Mouse (Mus musculus) CH12.LX (cell line): Measurements from ENCODE around the gene Tnik. TPM values are rescaled to one million over a fixed set of nuclear protein-coding genes. Genes with fewer than 3 reads are reported as not detected.

ENCODE experiments used
- DNase-seq: peaks from one replicate; pipeline ENCODE4 v3.0.0-alpha.2; 2013; ENCODE audit errors: extremely low read depth
- H3K27ac ChIP-seq: 2 replicates; pipeline ENCODE4 v1.5.1; 2012; ENCODE audit warnings: low read depth, mild to moderate bottlenecking, control low read depth, moderate library complexity; ENCODE audit not compliant: insufficient read depth
- H3K27me3 ChIP-seq: replicated peaks from 2 replicates; pipeline ENCODE3; 2012; ENCODE audit warnings: inconsistent platforms
- H3K36me3 ChIP-seq, 2 experiments: replicated peaks in 1 of 2; 2 replicates each; pipeline versions ENCODE3 to v1.6.1; 2012; ENCODE audit warnings: inconsistent platforms in 1 of 2, low read length in 1 of 2, mild to moderate bottlenecking in 1 of 2, mixed read lengths in 1 of 2, moderate library complexity in 1 of 2; ENCODE audit not compliant: control insufficient read depth in 1 of 2, insufficient read depth in 1 of 2
- H3K4me1 ChIP-seq, 2 experiments: 2 replicates each; pipeline ENCODE4 v1.6.1; 2012; ENCODE audit warnings: inconsistent platforms in 1 of 2, moderate library complexity in 1 of 2; ENCODE audit not compliant: insufficient read depth in 2 of 2, control insufficient read depth in 1 of 2
- H3K4me2 ChIP-seq: 2 replicates; pipeline ENCODE4 v1.6.1; 2012; ENCODE audit warnings: low read depth, mild to moderate bottlenecking, control low read depth; ENCODE audit not compliant: poor library complexity, insufficient read depth, severe bottlenecking
- H3K4me3 ChIP-seq, 3 experiments: fragments of 150-350 bp in 1 of 3; sonication (generic) in 1 of 3; replicated peaks in 1 of 3; 2 replicates each; pipeline versions ENCODE3 to v1.5.1; 2011 to 2012; ENCODE audit warnings: low read depth in 2 of 3, low read length in 2 of 3, mild to moderate bottlenecking in 2 of 3, moderate library complexity in 2 of 3, control low read depth in 1 of 3, improper control_type of control experiment in 1 of 3, inconsistent platforms in 1 of 3, mixed read lengths in 1 of 3; ENCODE audit not compliant: poor library complexity in 1 of 3
- H3K79me2 ChIP-seq: replicated peaks from 2 replicates; pipeline ENCODE4 v1.6.1; 2012; ENCODE audit warnings: mild to moderate bottlenecking, moderate library complexity; ENCODE audit not compliant: control insufficient read depth, poor library complexity, insufficient read depth, severe bottlenecking; ENCODE audit errors: extremely low read depth
- H3K9ac ChIP-seq: 2 replicates; pipeline ENCODE4 v1.6.1; 2012; ENCODE audit warnings: low read depth, mild to moderate bottlenecking, control low read depth, moderate library complexity; ENCODE audit not compliant: insufficient read depth
- H3K9me3 ChIP-seq: replicated peaks from 2 replicates; pipeline ENCODE3; 2012; ENCODE audit warnings: low read length, inconsistent platforms, mixed read lengths
- CHD2 ChIP-seq: IDR thresholded peaks from 2 replicates; pipeline ENCODE4 v1.6.1; 2011; ENCODE audit warnings: low read length, improper control_type of control experiment
- ELF1 ChIP-seq: IDR thresholded peaks from 2 replicates; pipeline ENCODE4 v1.6.1; 2014; ENCODE audit warnings: low read depth, mild to moderate bottlenecking, inconsistent platforms, low read length, improper control_type of control experiment
- HCFC1 ChIP-seq: IDR thresholded peaks from 2 replicates; pipeline ENCODE4 v1.6.1; 2012; ENCODE audit warnings: low read depth, mild to moderate bottlenecking, inconsistent platforms, low read length, improper control_type of control experiment
- IRF4 ChIP-seq: IDR thresholded peaks from 2 replicates; pipeline ENCODE4 v1.6.1; 2014; ENCODE audit warnings: low read depth, mild to moderate bottlenecking, inconsistent platforms, low read length, improper control_type of control experiment
- JUN ChIP-seq: IDR thresholded peaks from 2 replicates; pipeline ENCODE4 v1.6.1; 2011; ENCODE audit warnings: low read depth, mild to moderate bottlenecking, low read length, improper control_type of control experiment, moderate library complexity; ENCODE audit not compliant: insufficient read depth
- JUND ChIP-seq: conservative IDR thresholded peaks from 2 replicates; pipeline ENCODE4 v1.6.1; 2011; ENCODE audit warnings: low read depth, low read length, improper control_type of control experiment
- KAT2A ChIP-seq: IDR thresholded peaks from 2 replicates; pipeline ENCODE4 v1.6.1; 2012; ENCODE audit warnings: low read length, improper control_type of control experiment, inconsistent platforms; ENCODE audit not compliant: insufficient replicate concordance
- MAFK ChIP-seq: IDR thresholded peaks from 2 replicates; pipeline ENCODE4 v1.6.1; 2011; ENCODE audit warnings: low read length, improper control_type of control experiment; ENCODE audit not compliant: insufficient replicate concordance
- MAZ ChIP-seq: IDR thresholded peaks from 2 replicates; pipeline ENCODE4 v1.6.1; 2012; ENCODE audit warnings: low read depth, mild to moderate bottlenecking, inconsistent platforms, low read length, improper control_type of control experiment, moderate library complexity
- MXI1 ChIP-seq: IDR thresholded peaks from 2 replicates; pipeline ENCODE4 v1.6.1; 2011; ENCODE audit warnings: mild to moderate bottlenecking, low read depth, low read length, improper control_type of control experiment
- NELFE ChIP-seq: IDR thresholded peaks from 2 replicates; pipeline ENCODE4 v1.6.1; 2011; ENCODE audit warnings: low read depth, low read length, improper control_type of control experiment
- POLR2AphosphoS2 ChIP-seq: IDR thresholded peaks from 2 replicates; pipeline ENCODE4 v1.6.1; 2011; ENCODE audit warnings: low read depth, low read length, improper control_type of control experiment
- RAD21 ChIP-seq: IDR thresholded peaks from 2 replicates; pipeline ENCODE4 v1.6.1; 2011; ENCODE audit warnings: low read depth, mild to moderate bottlenecking, low read length, improper control_type of control experiment, moderate library complexity
- SIN3A ChIP-seq: IDR thresholded peaks from 2 replicates; pipeline ENCODE4 v1.6.1; 2012; ENCODE audit warnings: low read length, improper control_type of control experiment, inconsistent platforms
- SMC3 ChIP-seq: IDR thresholded peaks from 2 replicates; pipeline ENCODE4 v1.6.1; 2011; ENCODE audit warnings: low read depth, low read length, improper control_type of control experiment
- TBP ChIP-seq: conservative IDR thresholded peaks from 2 replicates; pipeline ENCODE4 v1.6.1; 2011; ENCODE audit warnings: low read depth, low read length, improper control_type of control experiment
- USF1 ChIP-seq: IDR thresholded peaks from 2 replicates; pipeline ENCODE4 v1.6.1; 2014; ENCODE audit warnings: low read depth, mild to moderate bottlenecking, inconsistent platforms, low read length, improper control_type of control experiment
- USF2 ChIP-seq: conservative IDR thresholded peaks from 2 replicates; pipeline ENCODE4 v1.6.1; 2011; ENCODE audit warnings: low read depth, low read length, improper control_type of control experiment
- ZMIZ1 ChIP-seq: IDR thresholded peaks from 2 replicates; pipeline ENCODE4 v1.6.1; 2012; ENCODE audit warnings: low read depth, mild to moderate bottlenecking, inconsistent platforms, low read length, improper control_type of control experiment
- dilution Hi-C: fragments of 300-500 bp; cut with MboI; formaldehyde crosslinking; loops from 2 replicates; pipeline ENCODE4 v1.14.3; 2020; ENCODE audit warnings: low sequenced_read_pairs; ENCODE audit not compliant: extremely low pct_unique_long_range_greater_than_20kb, extremely low pct_ligation_motif_present
- in situ Hi-C: fragments of 300-500 bp; cut with MboI; formaldehyde crosslinking; loops from 3 replicates; pipeline ENCODE4 v1.14.3; 2019; ENCODE audit warnings: low sequenced_read_pairs, low pct_ligation_motif_present, low pct_unique_long_range_greater_than_20kb, mixed read lengths
- polyA plus RNA-seq: library from polyadenylated mRNA; unstranded; fragments of >175 nt; gene quantifications from 2 replicates; pipeline ENCODE4 v1.2.1, GENCODE M21; 2012; ENCODE audit warnings: low read depth; ENCODE audit not compliant: insufficient read length
- total RNA-seq, 2 experiments: library from RNA; depleted of rRNA; stranded (reverse); fragments of 300-350 nt in 1 of 2; fragments of >200 nt in 1 of 2; gene quantifications; 2 replicates each; pipeline ENCODE4 v1.2.3; 2012 to 2014

Tnik gene
- total and polyA plus RNA-seq, 3 experiments = 0.08 TPM; not detected in 2

GRCm38 (mm10) chr3:28680851-28681250, 417.8 kb downstream of the Tnik start:
- no peaks in the 10 kb centered on the region for H3K36me3 ChIP-seq
- H3K79me2 ChIP-seq = no peaks in the 10 kb centered on the region
- H3K4me3 ChIP-seq = no peak overlapping the region
- no peak overlapping the region for H3K27ac ChIP-seq
- H3K9me3 ChIP-seq = peaks cover 62% of the 10 kb centered on the region
- no peaks in the 10 kb centered on the region for H3K27me3 ChIP-seq
- H3K4me1 ChIP-seq = no peaks in the 10 kb centered on the region
- no peak overlapping the region for H3K4me2 ChIP-seq
- TF ChIP-seq RAD21 (no peak), MXI1 (no peak), TBP (no peak), ELF1 (no peak), KAT2A (no peak), USF2 (no peak), MAZ (no peak), HCFC1 (no peak), JUND (no peak), CHD2 (no peak)
- TF ChIP-seq, all 38 proteins: peak for 0
- DNase-seq = no peak
- dilution Hi-C loops (no loop called here), in situ Hi-C loops (no loop called here)
- no peak overlapping the region for H3K9ac ChIP-seq

- dilution Hi-C loops = no loop called here
Measured at GRCm38 (mm10) chr3:28681866-28682265, 418.9 kb downstream of the Tnik start.

More at GRCm38 (mm10) chr3:28681866-28682265, 418.9 kb downstream of the Tnik start:
- H3K4me2 ChIP-seq = no peak overlapping the region
- peaks cover 57% of the 10 kb centered on the region for H3K9me3 ChIP-seq
- no peak overlapping the region for H3K4me3 ChIP-seq
- no peak for DNase-seq
- no peaks in the 10 kb centered on the region for H3K36me3 ChIP-seq
- no peak overlapping the region for H3K9ac ChIP-seq
- in situ Hi-C loops = no loop called here
- no peaks in the 10 kb centered on the region for H3K79me2 ChIP-seq
- no peak overlapping the region for H3K27ac ChIP-seq
- H3K27me3 ChIP-seq = no peaks in the 10 kb centered on the region
- H3K4me1 ChIP-seq = no peaks in the 10 kb centered on the region
- TF ChIP-seq KAT2A (no peak), IRF4 (no peak), CHD2 (no peak), POLR2AphosphoS2 (no peak), MAZ (no peak), ZMIZ1 (no peak), SMC3 (no peak), SIN3A (no peak), USF1 (no peak), JUN (no peak), RAD21 (no peak), JUND (no peak), MAFK (no peak), NELFE (no peak), ELF1 (no peak)
